In genomic region chr19:44742131-44743020, GRCm38 (mm10) we compare ENCODE assay signal across 10 mouse cellular contexts. TPM values are rescaled to one million over a fixed set of nuclear protein-coding genes. Genes with fewer than 3 reads are reported as not detected.
DNase-seq lines count a peak whose midpoint lies in the region; ATAC-seq lines count a peak whose summit lies in the region.
"Had no signal": no experiment of that assay in that cellular context is flagged by ENCODE, and none has a peak within 500 bp of the region (broad histone marks: within the 10 kb centered on the region; RNA-seq: fewer than 3 reads in every experiment).

No protein-coding gene starts in this region.

- peak overlapping the region; percentile 14; the same call in 1 of the 2 replicates for H3K4me2 ChIP-seq in midbrain, embryonic 11.5 days
- H3K4me2 ChIP-seq in midbrain, embryonic 16.5 days (ENCODE audit: low read length), result no peak overlapping the region
- H3K4me2 ChIP-seq in hindbrain, embryonic 14.5 days (replicated peaks), result peak overlapping the region; percentile 44
- H3K4me2 ChIP-seq in stomach, embryonic 15.5 days, result peak overlapping the region; percentile 47; the same call in 1 of the 2 replicates

- H3K4me3 ChIP-seq in midbrain, embryonic 11.5 days (ENCODE audit: low read depth, low read length), result no peak overlapping the region
- no peak overlapping the region for H3K4me3 ChIP-seq in midbrain, embryonic 16.5 days (ENCODE audit: low read depth, low read length)
- H3K4me3 ChIP-seq in hindbrain, embryonic 14.5 days (replicated peaks; ENCODE audit: low read length), result no peak overlapping the region
- H3K4me3 ChIP-seq in stomach, embryonic 15.5 days (replicated peaks), result no peak overlapping the region

- no peaks in the 10 kb centered on the region for H3K36me3 ChIP-seq in midbrain, embryonic 11.5 days (ENCODE audit: control insufficient read depth, insufficient read depth, low read length)
- H3K36me3 ChIP-seq in midbrain, embryonic 16.5 days (ENCODE audit: control insufficient read depth, insufficient read depth, low read length), result no peaks in the 10 kb centered on the region
- H3K36me3 ChIP-seq in hindbrain, embryonic 14.5 days (replicated peaks; ENCODE audit: control insufficient read depth, insufficient read depth), result no peaks in the 10 kb centered on the region
- no peaks in the 10 kb centered on the region for H3K36me3 ChIP-seq in stomach, embryonic 15.5 days

- no peak overlapping the region for H3K9ac ChIP-seq in midbrain, embryonic 11.5 days (ENCODE audit: low read length)
- H3K9ac ChIP-seq in midbrain, embryonic 16.5 days (ENCODE audit: low read depth, low read length), result no peak overlapping the region
- no peak overlapping the region for H3K9ac ChIP-seq in hindbrain, embryonic 14.5 days
- H3K9ac ChIP-seq in stomach, embryonic 15.5 days, result no peak overlapping the region

- peaks cover 12% of the 10 kb centered on the region for H3K4me1 ChIP-seq in midbrain, embryonic 11.5 days (ENCODE audit: control insufficient read depth, insufficient read depth, low read length)
- peaks cover 8% of the 10 kb centered on the region for H3K4me1 ChIP-seq in midbrain, embryonic 16.5 days (ENCODE audit: control insufficient read depth, insufficient read depth, low read length)
- peaks cover 11% of the 10 kb centered on the region; the same call in 1 of the 2 replicates for H3K4me1 ChIP-seq in hindbrain, embryonic 14.5 days (replicated peaks; ENCODE audit: control insufficient read depth, insufficient read depth, low read length)
- H3K4me1 ChIP-seq in stomach, embryonic 15.5 days, result peaks cover 20% of the 10 kb centered on the region

- H3K9me3 ChIP-seq in midbrain, embryonic 11.5 days (ENCODE audit: control insufficient read depth, low read length), result 0 out of 2 replicates have a peak, but pooled peaks cover 3% of the 10 kb centered on the region
- no peaks in the 10 kb centered on the region for H3K9me3 ChIP-seq in midbrain, embryonic 16.5 days (replicated peaks; ENCODE audit: control insufficient read depth, low read length, poor library complexity, severe bottlenecking)
- no peaks in the 10 kb centered on the region for H3K9me3 ChIP-seq in hindbrain, embryonic 14.5 days (ENCODE audit: control insufficient read depth, low read length)
- no peaks in the 10 kb centered on the region for H3K9me3 ChIP-seq in stomach, embryonic 15.5 days

- H3K27ac ChIP-seq in midbrain, embryonic 11.5 days (ENCODE audit: low read depth, low read length), result no peak overlapping the region
- H3K27ac ChIP-seq in midbrain, embryonic 16.5 days (ENCODE audit: low read length), result no peak overlapping the region
- H3K27ac ChIP-seq in hindbrain, embryonic 14.5 days, result peak overlapping the region; percentile 54
- H3K27ac ChIP-seq in stomach, embryonic 15.5 days, result no peak overlapping the region

- peak; percentile 96 for DNase-seq in midbrain, embryonic 11.5 days (ENCODE audit: low spot score, missing footprints)
- DNase-seq in hindbrain, embryonic 14.5 days (ENCODE audit: low spot score), result no peak
- DNase-seq in kidney, postnatal 14 days, result peak; percentile 86
- DNase-seq in testis, postnatal 14 days (ENCODE audit: low spot score), result no peak
- DNase-seq in layer of hippocampus, adult 9-10 months (ENCODE audit: low spot score), result no peak
- DNase-seq: cerebellum, postnatal 14 days; gastrocnemius, postnatal 25 days; lung, adult 18-20 months had no signal

- peaks cover 98% of the 10 kb centered on the region for H3K27me3 ChIP-seq in midbrain, embryonic 11.5 days (ENCODE audit: control insufficient read depth, insufficient read depth, low read length)
- H3K27me3 ChIP-seq in midbrain, embryonic 16.5 days (ENCODE audit: control insufficient read depth, insufficient read depth, low read depth, low read length), result peaks cover 88% of the 10 kb centered on the region
- H3K27me3 ChIP-seq in hindbrain, embryonic 14.5 days (ENCODE audit: control insufficient read depth, insufficient read depth, low read length), result peaks cover 94% of the 10 kb centered on the region
- H3K27me3 ChIP-seq in stomach, embryonic 15.5 days (replicated peaks), result peaks cover 94% of the 10 kb centered on the region

- ATAC-seq in midbrain, embryonic 11.5 days (ENCODE audit: low FRiP score), result no peak
- no peak for ATAC-seq in midbrain, embryonic 16.5 days
- ATAC-seq in hindbrain, embryonic 14.5 days (ENCODE audit: low FRiP score), result no peak
- ATAC-seq in stomach, embryonic 15.5 days (ENCODE audit: insufficient read depth, low FRiP score, low read depth), result no peak

- under 1% methylated on average over 22 of the region's 22 CpGs for WGBS in midbrain, embryonic 11.5 days
- WGBS in midbrain, embryonic 16.5 days, result 1% methylated on average over 22 of the region's 22 CpGs
- WGBS in hindbrain, embryonic 14.5 days, result 1% methylated on average over 22 of the region's 22 CpGs
- WGBS in stomach, embryonic 15.5 days, result 2% methylated on average over 22 of the region's 22 CpGs

RNA-seq across cellular contexts. Expression of gene Pax2, which starts 13.5 kb away (rescaled TPM):
- 0.34 and 0.57 TPM in 2 replicates for polyA plus RNA-seq in midbrain, embryonic 11.5 days (2014; fragmentation: Nextera tagmentation; extraction: Ambion mirVana)
- 0.33 and 0.41 TPM in 2 replicates for polyA plus RNA-seq in midbrain, embryonic 16.5 days (2015; fragmentation: Nextera tagmentation; extraction: Ambion mirVana)
- polyA plus RNA-seq in hindbrain, embryonic 14.5 days (2014; fragmentation: Nextera tagmentation; extraction: Ambion mirVana), result 18.7 and 22.1 TPM in 2 replicates
- polyA plus RNA-seq in stomach, embryonic 15.5 days (2015; fragmentation: Nextera tagmentation; extraction: Ambion mirVana), result 0.08 TPM in 1 of 2 replicates, not detected in the other

Comparison
In these comparisons a context has a peak if more than half of its experiments do, and no peak if none do; other contexts are left out.
1. DNase-seq: peak in midbrain, embryonic 11.5 days (single experiment) and kidney, postnatal 14 days (single experiment); none in hindbrain, embryonic 14.5 days (single experiment), testis, postnatal 14 days (single experiment) and layer of hippocampus, adult 9-10 months (single experiment).
2. RNA of gene Pax2, which starts 13.5 kb away (polyA plus RNA-seq): 18.7 to 22.1 TPM in hindbrain, embryonic 14.5 days; 0.34 to 0.57 TPM in midbrain, embryonic 11.5 days, 0.33 to 0.41 TPM in midbrain, embryonic 16.5 days and 0.08 TPM in stomach, embryonic 15.5 days; every median in the first group is over 10 times any median in the second.